Mouse (Mus musculus) CH12.LX (cell line): Measurements from ENCODE around the gene Cald1. TPM values are rescaled to one million over a fixed set of nuclear protein-coding genes. Genes with fewer than 3 reads are reported as not detected.

Experiments used
- DNase-seq: peaks from one replicate; pipeline ENCODE4 v3.0.0-alpha.2; 2013; ENCODE audit errors: extremely low read depth
- H3K27ac ChIP-seq: 2 replicates; pipeline ENCODE4 v1.5.1; 2012; ENCODE audit warnings: low read depth, mild to moderate bottlenecking, control low read depth, moderate library complexity; ENCODE audit not compliant: insufficient read depth
- H3K27me3 ChIP-seq: replicated peaks from 2 replicates; pipeline ENCODE3; 2012; ENCODE audit warnings: inconsistent platforms
- H3K36me3 ChIP-seq, 2 experiments: replicated peaks in 1 of 2; 2 replicates each; pipeline versions ENCODE3 to v1.6.1; 2012; ENCODE audit warnings: inconsistent platforms in 1 of 2, low read length in 1 of 2, mild to moderate bottlenecking in 1 of 2, mixed read lengths in 1 of 2, moderate library complexity in 1 of 2; ENCODE audit not compliant: control insufficient read depth in 1 of 2, insufficient read depth in 1 of 2
- H3K4me1 ChIP-seq, 2 experiments: 2 replicates each; pipeline ENCODE4 v1.6.1; 2012; ENCODE audit warnings: inconsistent platforms in 1 of 2, moderate library complexity in 1 of 2; ENCODE audit not compliant: insufficient read depth in 2 of 2, control insufficient read depth in 1 of 2
- H3K4me2 ChIP-seq: 2 replicates; pipeline ENCODE4 v1.6.1; 2012; ENCODE audit warnings: low read depth, mild to moderate bottlenecking, control low read depth; ENCODE audit not compliant: poor library complexity, insufficient read depth, severe bottlenecking
- H3K4me3 ChIP-seq, 3 experiments: fragments of 150-350 bp in 1 of 3; sonication (generic) in 1 of 3; replicated peaks in 1 of 3; 2 replicates each; pipeline versions ENCODE3 to v1.5.1; 2011 to 2012; ENCODE audit warnings: low read depth in 2 of 3, low read length in 2 of 3, mild to moderate bottlenecking in 2 of 3, moderate library complexity in 2 of 3, control low read depth in 1 of 3, improper control_type of control experiment in 1 of 3, inconsistent platforms in 1 of 3, mixed read lengths in 1 of 3; ENCODE audit not compliant: poor library complexity in 1 of 3
- H3K79me2 ChIP-seq: replicated peaks from 2 replicates; pipeline ENCODE4 v1.6.1; 2012; ENCODE audit warnings: mild to moderate bottlenecking, moderate library complexity; ENCODE audit not compliant: control insufficient read depth, poor library complexity, insufficient read depth, severe bottlenecking; ENCODE audit errors: extremely low read depth
- H3K9ac ChIP-seq: 2 replicates; pipeline ENCODE4 v1.6.1; 2012; ENCODE audit warnings: low read depth, mild to moderate bottlenecking, control low read depth, moderate library complexity; ENCODE audit not compliant: insufficient read depth
- H3K9me3 ChIP-seq: replicated peaks from 2 replicates; pipeline ENCODE3; 2012; ENCODE audit warnings: low read length, inconsistent platforms, mixed read lengths
- CHD1 ChIP-seq: IDR thresholded peaks from 2 replicates; pipeline ENCODE4 v1.6.1; 2012; ENCODE audit warnings: low read depth, low read length, improper control_type of control experiment, inconsistent platforms
- CTCF ChIP-seq, 2 experiments: IDR thresholded peaks in 1 of 2; conservative IDR thresholded peaks in 1 of 2; 2 replicates each; pipeline ENCODE4 v1.5.1; 2011 to 2012; ENCODE audit warnings: low read depth in 2 of 2, low read length in 2 of 2, improper control_type of control experiment in 1 of 2, inconsistent platforms in 1 of 2, mild to moderate bottlenecking in 1 of 2, moderate library complexity in 1 of 2
- EP300 ChIP-seq: IDR thresholded peaks from 2 replicates; pipeline ENCODE4 v1.6.1; 2011; ENCODE audit warnings: low read length, improper control_type of control experiment
- ETS1 ChIP-seq: conservative IDR thresholded peaks from 2 replicates; pipeline ENCODE4 v1.6.1; 2012; ENCODE audit warnings: low read depth, mild to moderate bottlenecking, inconsistent platforms, low read length, improper control_type of control experiment, moderate library complexity
- JUN ChIP-seq: IDR thresholded peaks from 2 replicates; pipeline ENCODE4 v1.6.1; 2011; ENCODE audit warnings: low read depth, mild to moderate bottlenecking, low read length, improper control_type of control experiment, moderate library complexity; ENCODE audit not compliant: insufficient read depth
- NELFE ChIP-seq: IDR thresholded peaks from 2 replicates; pipeline ENCODE4 v1.6.1; 2011; ENCODE audit warnings: low read depth, low read length, improper control_type of control experiment
- NRF1 ChIP-seq: IDR thresholded peaks from 2 replicates; pipeline ENCODE4 v1.6.1; 2014; ENCODE audit warnings: low read depth, mild to moderate bottlenecking, inconsistent platforms, low read length, improper control_type of control experiment, moderate library complexity
- POLR2AphosphoS2 ChIP-seq: IDR thresholded peaks from 2 replicates; pipeline ENCODE4 v1.6.1; 2011; ENCODE audit warnings: low read depth, low read length, improper control_type of control experiment
- RAD21 ChIP-seq: IDR thresholded peaks from 2 replicates; pipeline ENCODE4 v1.6.1; 2011; ENCODE audit warnings: low read depth, mild to moderate bottlenecking, low read length, improper control_type of control experiment, moderate library complexity
- SMC3 ChIP-seq: IDR thresholded peaks from 2 replicates; pipeline ENCODE4 v1.6.1; 2011; ENCODE audit warnings: low read depth, low read length, improper control_type of control experiment
- TCF12 ChIP-seq: IDR thresholded peaks from 2 replicates; pipeline ENCODE4 v1.6.1; 2014; ENCODE audit warnings: low read depth, mild to moderate bottlenecking, inconsistent platforms, low read length, improper control_type of control experiment
- UBTF ChIP-seq: IDR thresholded peaks from 2 replicates; pipeline ENCODE4 v1.6.1; 2012; ENCODE audit warnings: low read depth, mild to moderate bottlenecking, inconsistent platforms, low read length, improper control_type of control experiment, moderate library complexity
- USF2 ChIP-seq: conservative IDR thresholded peaks from 2 replicates; pipeline ENCODE4 v1.6.1; 2011; ENCODE audit warnings: low read depth, low read length, improper control_type of control experiment
- ZKSCAN1 ChIP-seq: IDR thresholded peaks from 2 replicates; pipeline ENCODE4 v1.6.1; 2012; ENCODE audit warnings: low read depth, inconsistent platforms, low read length, improper control_type of control experiment, borderline replicate concordance
- ZNF384 ChIP-seq: IDR thresholded peaks from 2 replicates; pipeline ENCODE4 v1.6.1; 2012; ENCODE audit warnings: low read depth, low read length, improper control_type of control experiment, inconsistent platforms
- dilution Hi-C: fragments of 300-500 bp; cut with MboI; formaldehyde crosslinking; loops from 2 replicates; pipeline ENCODE4 v1.14.3; 2020; ENCODE audit warnings: low sequenced_read_pairs; ENCODE audit not compliant: extremely low pct_unique_long_range_greater_than_20kb, extremely low pct_ligation_motif_present
- in situ Hi-C: fragments of 300-500 bp; cut with MboI; formaldehyde crosslinking; loops from 3 replicates; pipeline ENCODE4 v1.14.3; 2019; ENCODE audit warnings: low sequenced_read_pairs, low pct_ligation_motif_present, low pct_unique_long_range_greater_than_20kb, mixed read lengths
- polyA plus RNA-seq: library from polyadenylated mRNA; unstranded; fragments of >175 nt; gene quantifications from 2 replicates; pipeline ENCODE4 v1.2.1, GENCODE M21; 2012; ENCODE audit warnings: low read depth; ENCODE audit not compliant: insufficient read length
- total RNA-seq, 2 experiments: library from RNA; depleted of rRNA; stranded (reverse); fragments of 300-350 nt in 1 of 2; fragments of >200 nt in 1 of 2; gene quantifications; 2 replicates each; pipeline ENCODE4 v1.2.3; 2012 to 2014

Gene Cald1
- total and polyA plus RNA-seq, 3 experiments, result 0.55 to 4.0 (median 1.1) TPM

- H3K27me3 ChIP-seq, result no peaks in the 10 kb centered on the region
- H3K4me3 ChIP-seq, result no peak overlapping the region
- H3K36me3 ChIP-seq, result no peaks in the 10 kb centered on the region
- DNase-seq, result no peak
- TF ChIP-seq ZNF384 (no peak), ETS1 (no peak), POLR2AphosphoS2 (no peak), RAD21 (no peak), UBTF (no peak), NRF1 (no peak), EP300 (no peak), TCF12 (no peak), CTCF (conservative IDR thresholded peaks at IDR 0.05 in 1 of 2, IDR thresholded peaks at IDR 0.05 in 1 of 2; ENCODE audit: low read depth in 2 of 2, low read length in 2 of 2) (no peak), SMC3 (no peak), USF2 (no peak), JUN (no peak)
- TF ChIP-seq, all 38 proteins: peak for 0
- peaks cover 3 to 18% of the 10 kb centered on the region in 2 experiments; a peak in 3 of 4 replicates for H3K4me1 ChIP-seq
- in situ Hi-C loops, result no loop called here
- no peak overlapping the region for H3K27ac ChIP-seq
- no peak overlapping the region for H3K4me2 ChIP-seq
- dilution Hi-C loops, result no loop called here
- no peaks in the 10 kb centered on the region for H3K9me3 ChIP-seq
- no peaks in the 10 kb centered on the region for H3K79me2 ChIP-seq
- H3K9ac ChIP-seq, result no peak overlapping the region
Observed at GRCm38 (mm10) chr6:34716206-34716887, 118.0 kb downstream of the Cald1 start.

DNA sequence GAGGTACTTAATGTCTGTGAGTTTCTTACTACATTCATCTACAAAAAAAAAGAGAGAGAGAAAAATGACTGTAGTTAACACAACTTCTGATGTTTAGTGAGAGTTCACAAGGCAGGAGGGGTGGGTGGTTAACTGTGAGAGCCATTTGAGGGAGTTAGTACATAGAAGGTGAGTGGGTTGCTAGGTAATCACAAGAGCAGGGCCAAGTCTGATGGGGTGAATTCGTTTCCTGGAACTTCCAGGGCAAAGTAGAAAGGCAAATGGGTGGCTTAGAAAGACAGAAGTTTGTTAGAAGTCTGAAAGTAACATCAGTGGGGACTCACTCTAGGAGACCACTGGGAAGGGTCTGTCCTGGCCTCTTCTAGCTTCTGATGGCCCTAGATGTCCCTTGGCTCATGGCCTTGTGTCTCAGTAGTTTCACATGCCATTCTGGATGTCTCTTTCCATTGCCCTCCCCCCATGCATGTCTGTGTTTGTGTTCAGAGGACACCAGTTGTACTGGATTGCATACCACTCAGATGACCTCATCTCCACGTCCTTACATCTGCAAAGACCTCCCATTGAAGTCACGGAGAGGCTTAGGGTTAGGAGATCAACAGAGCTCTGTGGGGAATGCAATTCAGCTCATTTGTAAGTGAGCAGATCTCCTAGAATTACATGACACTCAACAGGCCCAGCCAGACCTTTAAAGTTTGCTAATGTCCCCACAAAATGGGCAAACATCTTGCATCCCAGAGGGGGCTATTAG, 118.8 kb downstream of the Cald1 start:
- no peak overlapping the region for H3K9ac ChIP-seq
- no peaks in the 10 kb centered on the region for H3K79me2 ChIP-seq
- no peaks in the 10 kb centered on the region for H3K27me3 ChIP-seq
- no peak overlapping the region for H3K4me3 ChIP-seq
- TF ChIP-seq ZNF384, result no peak
- no peak for TF ChIP-seq POLR2AphosphoS2
- no peak for TF ChIP-seq NELFE
- TF ChIP-seq ZKSCAN1, result no peak
- no peak for TF ChIP-seq CHD1
- H3K27ac ChIP-seq, result no peak overlapping the region
- in situ Hi-C loops (no loop called here), dilution Hi-C loops (no loop called here)
- H3K4me1 ChIP-seq, result peaks cover 3 to 24% of the 10 kb centered on the region in 2 experiments; a peak in 3 of 4 replicates
- no peaks in the 10 kb centered on the region for H3K9me3 ChIP-seq
- no peak for DNase-seq
- no peaks in the 10 kb centered on the region for H3K36me3 ChIP-seq
- no peak overlapping the region for H3K4me2 ChIP-seq
